Mouse (Mus musculus) limb, embryonic 13.5 days (tissue): ENCODE measurements around the gene Parp2. TPM values are rescaled to one million over a fixed set of nuclear protein-coding genes. Genes with fewer than 3 reads are reported as not detected.
A peak's percentile ranks its signal among the peaks of the same experiment; 100 is the strongest.

Source experiments
- ATAC-seq: fragments of 200-750 bp; cut with Nextera tagmentation; 2 replicates; pipeline ENCODE4 v1.8.0; 2017; ENCODE audit warnings: low read depth, moderate number of reproducible peaks, moderate TSS enrichment; ENCODE audit not compliant: low FRiP score
- H3K27ac ChIP-seq: fragments of 300-500 bp; sonication (generic); 2 replicates; pipeline ENCODE4 v1.5.1; 2015; ENCODE audit warnings: inconsistent platforms, mild to moderate bottlenecking, moderate library complexity
- H3K27me3 ChIP-seq: fragments of 300-500 bp; sonication (generic); 2 replicates; pipeline ENCODE4 v1.6.1; 2015; ENCODE audit warnings: mild to moderate bottlenecking, inconsistent platforms
- H3K36me3 ChIP-seq: fragments of 300-500 bp; sonication (generic); 2 replicates; pipeline ENCODE4 v1.6.1; 2015; ENCODE audit warnings: inconsistent platforms, mild to moderate bottlenecking, moderate library complexity
- H3K4me1 ChIP-seq: fragments of 300-500 bp; sonication (generic); 2 replicates; pipeline ENCODE4 v1.6.1; 2015; ENCODE audit warnings: inconsistent platforms
- H3K4me2 ChIP-seq: fragments of 300-500 bp; sonication (generic); replicated peaks from 2 replicates; pipeline ENCODE4 v1.6.1; 2015; ENCODE audit warnings: inconsistent platforms, mild to moderate bottlenecking, moderate library complexity
- H3K4me3 ChIP-seq: fragments of 300-500 bp; sonication (generic); 2 replicates; pipeline ENCODE4 v1.5.1; 2015; ENCODE audit warnings: moderate library complexity, mild to moderate bottlenecking, inconsistent platforms
- H3K9ac ChIP-seq: fragments of 300-500 bp; sonication (generic); 2 replicates; pipeline ENCODE4 v1.6.1; 2015; ENCODE audit warnings: mild to moderate bottlenecking, inconsistent platforms
- H3K9me3 ChIP-seq: fragments of 300-500 bp; sonication (generic); 2 replicates; pipeline ENCODE4 v1.6.1; 2016; ENCODE audit warnings: inconsistent platforms
- WGBS: fragments of 180-500 bp; shearing (Covaris S2); methylation state at CpG from one replicate; pipeline ENCODE4 v1.1.7; 2015; 5-methylcytosine and 5-hydroxymethylcytosine counted together
- polyA plus RNA-seq: library from polyadenylated mRNA; unstranded; fragments of >200 nt; fragmentation: Nextera tagmentation; extraction: Ambion mirVana; gene quantifications from 2 replicates; pipeline ENCODE4 v1.2.1, GENCODE M21; 2015

The Parp2 gene
- polyA plus RNA-seq: 67.9 and 69.9 TPM in 2 replicates

- Histone ChIP-seq H3K9ac (peak within 1 kb of the TSS; percentile 78), H3K9me3 (no peaks in the 10 kb centered on the region), H3K4me3 (peak within 1 kb of the TSS; percentile 56), H3K27ac (peak within 1 kb of the TSS; percentile 84), H3K4me2 (peak within 1 kb of the TSS; percentile 64), H3K4me1 (peaks cover 3% of the 10 kb centered on the region; the same call in 1 of the 2 replicates), H3K36me3 (peaks cover 19% of the 10 kb centered on the region), H3K27me3 (no peaks in the 10 kb centered on the region)
- WGBS: under 1% methylated on average over 42 of the region's 42 CpGs
- peak; percentile 99 for ATAC-seq
Measured at GRCm38 (mm10) chr14:50807487-50808072, at the start of gene Parp2, which contains the start of gene Ccnb1ip1. Gene Parp2 (plus strand): TSS chr14:50807841. Gene Ccnb1ip1 (minus strand): TSS chr14:50807732.

GRCm38 (mm10) chr14:50758416-50759085 lies 49.1 kb upstream of the Parp2 start:
- H3K4me1 ChIP-seq: no peaks in the 10 kb centered on the region
- H3K9ac ChIP-seq: no peak overlapping the region
- H3K27me3 ChIP-seq: no peaks in the 10 kb centered on the region
- no peak for ATAC-seq
- H3K27ac ChIP-seq: no peak overlapping the region
- no peaks in the 10 kb centered on the region for H3K9me3 ChIP-seq
- H3K36me3 ChIP-seq: peaks cover 8% of the 10 kb centered on the region
- no peak overlapping the region for H3K4me2 ChIP-seq
- no peak overlapping the region for H3K4me3 ChIP-seq
- 78% methylated on average over 5 of the region's 5 CpGs for WGBS

- Histone ChIP-seq H3K27ac (no peak overlapping the region), H3K4me1 (no peaks in the 10 kb centered on the region), H3K9ac (no peak overlapping the region), H3K9me3 (no peaks in the 10 kb centered on the region), H3K4me3 (no peak overlapping the region), H3K4me2 (no peak overlapping the region), H3K27me3 (no peaks in the 10 kb centered on the region), H3K36me3 (peaks cover 66% of the 10 kb centered on the region)
- no peak for ATAC-seq
- 96% methylated on average over 6 of the region's 6 CpGs for WGBS
Measured at GRCm38 (mm10) chr14:50765736-50766135, 41.9 kb upstream of the Parp2 start.

- no peaks in the 10 kb centered on the region for H3K4me1 ChIP-seq
- no peaks in the 10 kb centered on the region for H3K9me3 ChIP-seq
- H3K4me2 ChIP-seq: no peak overlapping the region
- H3K27ac ChIP-seq: no peak overlapping the region
- no peak overlapping the region for H3K9ac ChIP-seq
- peaks cover 85% of the 10 kb centered on the region for H3K36me3 ChIP-seq
- 87% methylated on average over 2 of the region's 2 CpGs for WGBS
- no peak overlapping the region for H3K4me3 ChIP-seq
- no peaks in the 10 kb centered on the region for H3K27me3 ChIP-seq
- no peak for ATAC-seq
Measured at GRCm38 (mm10) chr14:50771342-50771741, 36.3 kb upstream of the Parp2 start.

GRCm38 (mm10) chr14:50782166-50782565 lies 25.5 kb upstream of the Parp2 start:
- Histone ChIP-seq H3K36me3 (peaks cover 42% of the 10 kb centered on the region), H3K4me2 (no peak overlapping the region), H3K27me3 (no peaks in the 10 kb centered on the region), H3K9me3 (no peaks in the 10 kb centered on the region), H3K27ac (no peak overlapping the region), H3K4me1 (peaks cover 7% of the 10 kb centered on the region), H3K9ac (no peak overlapping the region), H3K4me3 (no peak overlapping the region)
- 89% methylated on average over 3 of the region's 3 CpGs for WGBS
- ATAC-seq: no peak

- ATAC-seq: no peak
- H3K4me2 ChIP-seq: peak overlapping the region; percentile 71
- peak overlapping the region; percentile 40; the same call in 1 of the 2 replicates for H3K27ac ChIP-seq
- H3K4me1 ChIP-seq: peaks cover 7% of the 10 kb centered on the region
- peak overlapping the region; percentile 80 for H3K4me3 ChIP-seq
- WGBS: 27% methylated on average over 16 of the region's 16 CpGs
- peak overlapping the region; percentile 81 for H3K9ac ChIP-seq
- H3K36me3 ChIP-seq: peaks cover 28% of the 10 kb centered on the region
- H3K9me3 ChIP-seq: no peaks in the 10 kb centered on the region
- no peaks in the 10 kb centered on the region for H3K27me3 ChIP-seq
Measured at GRCm38 (mm10) chr14:50784391-50785250, 23.0 kb upstream of the Parp2 start.

GRCm38 (mm10) chr14:50785251-50785637 lies 22.4 kb upstream of the Parp2 start, which contains the start of gene Ttc5:
Gene Ttc5 (minus strand): TSS chr14:50785519.
- 1% methylated on average over 21 of the region's 21 CpGs for WGBS
- ATAC-seq: peak; percentile 95
- H3K27ac ChIP-seq: peak within 1 kb of the TSS; percentile 40; the same call in 1 of the 2 replicates

GRCm38 (mm10) chr14:50788157-50788556 lies 19.5 kb upstream of the Parp2 start:
- H3K36me3 ChIP-seq: no peaks in the 10 kb centered on the region
- H3K9me3 ChIP-seq: no peaks in the 10 kb centered on the region
- H3K27ac ChIP-seq: no peak overlapping the region
- no peak overlapping the region for H3K4me3 ChIP-seq
- no peak overlapping the region for H3K9ac ChIP-seq
- no peak for ATAC-seq
- no peaks in the 10 kb centered on the region for H3K27me3 ChIP-seq
- H3K4me1 ChIP-seq: peaks cover 7% of the 10 kb centered on the region
- no peak overlapping the region for H3K4me2 ChIP-seq
- 9% methylated on average over 2 of the region's 2 CpGs for WGBS

More at GRCm38 (mm10) chr14:50785251-50785637, 22.4 kb upstream of the Parp2 start, which contains the start of gene Ttc5:
- H3K36me3 ChIP-seq: peaks cover 22% of the 10 kb centered on the region
- H3K4me2 ChIP-seq: peak within 1 kb of the TSS; percentile 71
- no peaks in the 10 kb centered on the region for H3K27me3 ChIP-seq
- H3K9ac ChIP-seq: peak within 1 kb of the TSS; percentile 81
- peak within 1 kb of the TSS; percentile 80 for H3K4me3 ChIP-seq
- no peaks in the 10 kb centered on the region for H3K9me3 ChIP-seq
- H3K4me1 ChIP-seq: peaks cover 7% of the 10 kb centered on the region

- Histone ChIP-seq H3K4me3 (no peak overlapping the region), H3K9me3 (no peaks in the 10 kb centered on the region), H3K9ac (no peak overlapping the region), H3K4me1 (peaks cover 3% of the 10 kb centered on the region; the same call in 1 of the 2 replicates), H3K27me3 (no peaks in the 10 kb centered on the region), H3K27ac (no peak overlapping the region), H3K4me2 (no peak overlapping the region), H3K36me3 (no peaks in the 10 kb centered on the region)
- WGBS: 90% methylated on average over 24 of the region's 24 CpGs
- ATAC-seq: no peak
Measured at GRCm38 (mm10) chr14:50795261-50795935, 12.2 kb upstream of the Parp2 start.

GRCm38 (mm10) chr14:50795965-50796364 lies 11.7 kb upstream of the Parp2 start:
- Histone ChIP-seq H3K9ac (no peak overlapping the region), H3K4me3 (no peak overlapping the region), H3K9me3 (no peaks in the 10 kb centered on the region), H3K27ac (no peak overlapping the region), H3K4me2 (no peak overlapping the region), H3K36me3 (no peaks in the 10 kb centered on the region), H3K4me1 (peaks cover 3% of the 10 kb centered on the region; the same call in 1 of the 2 replicates), H3K27me3 (no peaks in the 10 kb centered on the region)
- 89% methylated on average over 4 of the region's 4 CpGs for WGBS
- no peak for ATAC-seq

GRCm38 (mm10) chr14:50796464-50796863 lies 11.2 kb upstream of the Parp2 start:
- Histone ChIP-seq H3K27ac (no peak overlapping the region), H3K4me1 (peaks cover 3% of the 10 kb centered on the region; the same call in 1 of the 2 replicates), H3K27me3 (no peaks in the 10 kb centered on the region), H3K4me3 (no peak overlapping the region), H3K4me2 (no peak overlapping the region), H3K9ac (no peak overlapping the region), H3K9me3 (no peaks in the 10 kb centered on the region), H3K36me3 (no peaks in the 10 kb centered on the region)
- no peak for ATAC-seq
- 83% methylated on average over 1 of the region's 1 CpGs for WGBS
